Mouse (Mus musculus) embryo, embryonic 9.5 days (tissue): ENCODE measurements around the gene Pdss1.

Experiments
- DNase-seq: peaks from one replicate; pipeline ENCODE4 v3.0.0-alpha.2; 2017; ENCODE audit errors: extremely low spot score

Gene Pdss1

GRCm38 (mm10) chr2:22961681-22962080 lies 66.4 kb downstream of the Pdss1 start:
- DNase-seq: no peak

- no peak for DNase-seq
Observed at GRCm38 (mm10) chr2:22962242-22962641, 66.9 kb downstream of the Pdss1 start.

- DNase-seq: no peak
Observed at GRCm38 (mm10) chr2:22962970-22963369, 67.6 kb downstream of the Pdss1 start.

- no peak for DNase-seq
Observed at GRCm38 (mm10) chr2:22977387-22977973, 82.2 kb downstream of the Pdss1 start.

GRCm38 (mm10) chr2:22985973-22986657 lies 90.8 kb downstream of the Pdss1 start:
- DNase-seq: no peak
